Mouse (Mus musculus) midbrain, embryonic 10.5 days (tissue): Measurements from ENCODE around the gene Ppp1r13b. TPM values are rescaled to one million over a fixed set of nuclear protein-coding genes. Genes with fewer than 3 reads are reported as not detected.

Source experiments
- DNase-seq: peaks from one replicate; pipeline ENCODE4 v3.0.0-alpha.2; 2017; ENCODE audit warnings: low spot score
- H3K27ac ChIP-seq: fragments of 300-500 bp; sonication (generic); replicated peaks from 2 replicates; pipeline ENCODE4 v1.5.1; 2016; ENCODE audit warnings: mild to moderate bottlenecking
- H3K27me3 ChIP-seq: fragments of 300-500 bp; sonication (generic); 2 replicates; pipeline ENCODE4 v1.6.1; 2016; ENCODE audit warnings: low read depth, mild to moderate bottlenecking; ENCODE audit not compliant: poor library complexity, severe bottlenecking
- H3K36me3 ChIP-seq: fragments of 300-500 bp; sonication (generic); 2 replicates; pipeline ENCODE4 v1.6.1; 2016; ENCODE audit warnings: mild to moderate bottlenecking, moderate library complexity
- H3K4me1 ChIP-seq: fragments of 300-500 bp; sonication (generic); 2 replicates; pipeline ENCODE4 v1.6.1; 2016
- H3K4me3 ChIP-seq: fragments of 300-500 bp; sonication (generic); 2 replicates; pipeline ENCODE4 v1.5.1; 2016; ENCODE audit warnings: mild to moderate bottlenecking, moderate library complexity
- H3K9me3 ChIP-seq: fragments of 300-500 bp; sonication (generic); replicated peaks from 2 replicates; pipeline ENCODE4 v1.6.1; 2016; ENCODE audit warnings: mild to moderate bottlenecking
- WGBS: fragments of 180-500 bp; shearing (Covaris S2); methylation state at CpG from one replicate; pipeline ENCODE4 v1.1.7; 2016; 5-methylcytosine and 5-hydroxymethylcytosine counted together
- polyA plus RNA-seq: library from polyadenylated mRNA; unstranded; fragments of >200 nt; fragmentation: Nextera tagmentation; extraction: Ambion mirVana; gene quantifications from 2 replicates; pipeline ENCODE4 v1.2.1, GENCODE M21; 2016

Gene Ppp1r13b
- polyA plus RNA-seq, 1 experiment from 2014 or later: 3.5 TPM

DNA sequence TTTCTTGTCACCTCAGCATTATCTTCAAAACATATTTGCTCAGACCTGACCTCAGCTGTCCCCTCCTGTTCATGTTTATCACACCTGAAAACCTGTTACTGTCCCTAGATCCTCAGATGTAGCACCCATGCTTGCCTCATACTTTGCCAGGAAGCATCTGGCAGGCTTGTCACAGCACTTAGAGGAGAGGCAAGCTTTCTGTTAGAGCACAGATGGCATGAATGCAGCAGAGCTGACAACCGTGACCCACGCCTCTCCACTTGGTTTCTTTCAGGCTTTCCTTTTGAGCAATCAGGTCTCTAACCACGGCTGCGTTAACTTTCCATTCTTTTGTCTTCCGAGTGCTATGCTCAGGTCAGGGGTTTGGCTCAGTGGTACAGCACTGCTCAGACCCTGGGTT lies 78.5 kb downstream of the Ppp1r13b start:
- peaks cover 6% of the 10 kb centered on the region; the same call in 1 of the 2 replicates for H3K4me1 ChIP-seq
- 84% methylated on average over 5 of the region's 5 CpGs for WGBS
- DNase-seq: no peak

DNA sequence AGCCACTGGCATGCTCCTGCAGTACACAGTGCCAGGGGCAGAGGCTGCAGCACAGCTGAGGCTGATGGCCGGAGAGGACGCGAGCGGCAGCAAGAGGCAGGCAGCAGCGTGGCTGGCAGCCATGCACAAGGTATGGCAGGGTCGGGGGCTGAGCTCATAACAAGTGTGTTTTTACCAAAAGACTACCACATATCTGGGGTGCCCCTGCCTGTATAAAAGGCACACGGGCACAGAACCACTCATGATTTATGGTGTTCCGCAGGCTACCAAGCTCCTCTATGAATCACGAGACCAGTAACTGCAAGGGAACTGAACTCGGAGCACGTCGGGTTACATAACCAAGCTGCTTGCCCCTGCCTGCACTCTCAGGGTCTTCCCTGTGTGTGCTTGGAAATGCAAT lies 80.4 kb downstream of the Ppp1r13b start:
- Histone ChIP-seq H3K27me3 (no peaks in the 10 kb centered on the region), H3K4me1 (peaks cover 6% of the 10 kb centered on the region; the same call in 1 of the 2 replicates), H3K9me3 (no peaks in the 10 kb centered on the region), H3K36me3 (peaks cover 87% of the 10 kb centered on the region), H3K4me3 (no peak overlapping the region), H3K27ac (no peak overlapping the region)
- DNase-seq: no peak
- 93% methylated on average over 12 of the region's 12 CpGs for WGBS

More for the DNA sequence above, 78.5 kb downstream of the Ppp1r13b start:
- Histone ChIP-seq H3K36me3 (peaks cover 75% of the 10 kb centered on the region), H3K27ac (peak overlapping the region; percentile 57), H3K27me3 (no peaks in the 10 kb centered on the region), H3K4me3 (no peak overlapping the region), H3K9me3 (no peaks in the 10 kb centered on the region)

- Histone ChIP-seq H3K36me3 (peaks cover 64% of the 10 kb centered on the region), H3K27ac (no peak overlapping the region), H3K4me3 (no peak overlapping the region), H3K4me1 (peaks cover 24% of the 10 kb centered on the region), H3K9me3 (no peaks in the 10 kb centered on the region), H3K27me3 (no peaks in the 10 kb centered on the region)
- 78% methylated on average over 4 of the region's 4 CpGs for WGBS
- no peak for DNase-seq
These were observed 86.0 kb downstream of the Ppp1r13b start for GRCm38 (mm10) chr12:111821931-111822330.

- DNase-seq: no peak
- H3K9me3 ChIP-seq: no peaks in the 10 kb centered on the region
- H3K27me3 ChIP-seq: no peaks in the 10 kb centered on the region
- H3K4me3 ChIP-seq: no peak overlapping the region
- H3K36me3 ChIP-seq: peaks cover 52% of the 10 kb centered on the region
- H3K27ac ChIP-seq: no peak overlapping the region
- H3K4me1 ChIP-seq: peaks cover 36% of the 10 kb centered on the region
- 91% methylated on average over 7 of the region's 7 CpGs for whole genome bisulfite sequencing
These were observed 87.2 kb downstream of the Ppp1r13b start for GRCm38 (mm10) chr12:111820708-111821107.

DNA sequence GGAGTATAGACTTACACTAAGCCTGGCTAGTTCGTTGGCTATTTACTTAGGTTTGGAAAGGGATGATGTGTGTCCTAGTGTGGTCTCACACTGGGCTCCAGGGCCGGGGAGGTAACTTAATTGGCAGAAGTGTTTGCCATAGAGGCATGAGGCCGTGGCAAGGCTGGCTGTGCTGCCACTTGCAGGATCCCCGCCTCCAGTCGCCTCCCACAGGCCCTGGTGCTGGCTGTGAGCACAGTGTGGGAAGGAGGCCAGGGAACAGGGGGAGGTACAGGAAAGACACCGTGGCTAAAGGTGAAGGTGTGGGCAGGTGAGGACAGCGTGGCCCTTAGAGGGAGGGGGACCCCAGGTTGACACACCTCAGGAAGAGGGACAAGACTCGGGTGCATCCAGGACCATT lies 88.0 kb downstream of the Ppp1r13b start:
- H3K4me1 ChIP-seq: peaks cover 44% of the 10 kb centered on the region
- H3K4me3 ChIP-seq: no peak overlapping the region
- 86% methylated on average over 8 of the region's 8 CpGs for WGBS
- peaks cover 44% of the 10 kb centered on the region for H3K36me3 ChIP-seq
- H3K27ac ChIP-seq: no peak overlapping the region
- no peaks in the 10 kb centered on the region for H3K9me3 ChIP-seq
- no peaks in the 10 kb centered on the region for H3K27me3 ChIP-seq
- no peak for DNase-seq

DNA sequence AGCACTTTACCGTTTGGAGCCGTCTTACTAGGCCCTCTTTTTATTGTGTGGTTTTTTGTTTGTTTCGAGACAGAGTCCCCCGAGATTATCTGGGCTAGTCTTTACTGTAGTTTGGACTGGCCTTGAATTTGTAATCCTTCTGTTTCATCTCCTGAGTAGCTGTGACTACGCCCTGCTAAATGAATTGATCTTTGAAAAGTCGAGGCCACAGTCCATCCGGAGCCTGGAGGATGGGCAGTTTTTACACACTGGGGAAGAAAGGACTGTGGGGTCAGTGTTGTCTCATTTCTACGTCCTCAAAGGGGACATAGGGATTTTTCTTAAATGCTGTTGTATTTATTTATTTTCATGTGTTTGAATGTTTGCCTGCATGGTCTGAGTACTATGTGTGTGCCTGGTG lies 89.9 kb downstream of the Ppp1r13b start:
- no peak overlapping the region for H3K4me3 ChIP-seq
- H3K9me3 ChIP-seq: no peaks in the 10 kb centered on the region
- no peak for DNase-seq
- WGBS: 90% methylated on average over 8 of the region's 8 CpGs
- H3K27ac ChIP-seq: no peak overlapping the region
- peaks cover 25% of the 10 kb centered on the region for H3K36me3 ChIP-seq
- peaks cover 57% of the 10 kb centered on the region for H3K4me1 ChIP-seq
- no peaks in the 10 kb centered on the region for H3K27me3 ChIP-seq

DNA sequence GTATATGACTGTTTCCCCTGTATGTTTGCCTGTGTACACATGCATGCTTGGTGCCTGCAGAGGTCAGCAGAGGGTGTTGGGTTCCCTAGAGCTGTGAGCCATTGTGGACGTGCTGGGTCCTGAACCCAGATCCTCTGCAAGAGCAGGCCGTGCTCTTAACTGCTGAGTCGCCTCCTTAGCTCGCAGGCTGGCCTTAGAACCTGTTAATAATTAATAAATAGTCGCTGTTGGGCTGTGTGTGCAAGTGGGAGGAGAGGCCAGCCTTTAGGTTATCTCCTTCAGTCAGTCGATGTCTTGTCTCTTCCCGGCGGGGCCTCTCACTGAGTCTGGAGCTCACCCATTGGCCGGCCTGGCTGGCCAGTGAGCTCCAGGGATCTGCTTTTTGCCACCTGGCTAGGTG lies 90.9 kb downstream of the Ppp1r13b start:
- DNase-seq: no peak
- no peak overlapping the region for H3K4me3 ChIP-seq
- H3K27ac ChIP-seq: peak overlapping the region; percentile 28; the same call in 1 of the 2 replicates
- 79% methylated on average over 9 of the region's 9 CpGs for WGBS
- H3K36me3 ChIP-seq: peaks cover 20% of the 10 kb centered on the region
- H3K4me1 ChIP-seq: peaks cover 62% of the 10 kb centered on the region
- no peaks in the 10 kb centered on the region for H3K9me3 ChIP-seq
- H3K27me3 ChIP-seq: no peaks in the 10 kb centered on the region

DNA sequence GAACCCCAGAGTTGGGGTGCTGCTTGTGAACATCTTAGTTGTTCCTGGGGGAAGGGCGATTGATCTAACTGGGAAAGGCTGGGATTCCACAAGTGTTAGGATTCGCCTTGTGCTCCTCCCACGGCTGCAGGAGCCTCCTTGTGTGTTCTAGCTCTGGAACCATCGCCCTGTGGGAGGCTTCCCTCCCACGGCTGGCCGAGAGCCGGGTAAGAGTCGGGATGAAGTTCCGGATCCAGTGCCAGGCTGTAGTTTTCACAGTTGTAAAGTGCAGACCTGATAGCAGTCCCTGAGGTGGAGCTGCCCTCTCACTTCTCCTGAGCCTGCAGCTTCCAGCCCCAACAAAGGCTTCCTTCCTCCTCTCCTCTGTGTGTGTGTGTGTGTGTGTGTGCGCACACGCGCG lies 91.4 kb downstream of the Ppp1r13b start:
- Histone ChIP-seq H3K9me3 (no peaks in the 10 kb centered on the region), H3K27me3 (no peaks in the 10 kb centered on the region), H3K27ac (peak overlapping the region; percentile 52; the same call in 1 of the 2 replicates), H3K36me3 (peaks cover 20% of the 10 kb centered on the region), H3K4me1 (peaks cover 58% of the 10 kb centered on the region), H3K4me3 (no peak overlapping the region; the same call in 1 of the 2 replicates)
- 67% methylated on average over 13 of the region's 13 CpGs for WGBS
- no peak for DNase-seq

DNA sequence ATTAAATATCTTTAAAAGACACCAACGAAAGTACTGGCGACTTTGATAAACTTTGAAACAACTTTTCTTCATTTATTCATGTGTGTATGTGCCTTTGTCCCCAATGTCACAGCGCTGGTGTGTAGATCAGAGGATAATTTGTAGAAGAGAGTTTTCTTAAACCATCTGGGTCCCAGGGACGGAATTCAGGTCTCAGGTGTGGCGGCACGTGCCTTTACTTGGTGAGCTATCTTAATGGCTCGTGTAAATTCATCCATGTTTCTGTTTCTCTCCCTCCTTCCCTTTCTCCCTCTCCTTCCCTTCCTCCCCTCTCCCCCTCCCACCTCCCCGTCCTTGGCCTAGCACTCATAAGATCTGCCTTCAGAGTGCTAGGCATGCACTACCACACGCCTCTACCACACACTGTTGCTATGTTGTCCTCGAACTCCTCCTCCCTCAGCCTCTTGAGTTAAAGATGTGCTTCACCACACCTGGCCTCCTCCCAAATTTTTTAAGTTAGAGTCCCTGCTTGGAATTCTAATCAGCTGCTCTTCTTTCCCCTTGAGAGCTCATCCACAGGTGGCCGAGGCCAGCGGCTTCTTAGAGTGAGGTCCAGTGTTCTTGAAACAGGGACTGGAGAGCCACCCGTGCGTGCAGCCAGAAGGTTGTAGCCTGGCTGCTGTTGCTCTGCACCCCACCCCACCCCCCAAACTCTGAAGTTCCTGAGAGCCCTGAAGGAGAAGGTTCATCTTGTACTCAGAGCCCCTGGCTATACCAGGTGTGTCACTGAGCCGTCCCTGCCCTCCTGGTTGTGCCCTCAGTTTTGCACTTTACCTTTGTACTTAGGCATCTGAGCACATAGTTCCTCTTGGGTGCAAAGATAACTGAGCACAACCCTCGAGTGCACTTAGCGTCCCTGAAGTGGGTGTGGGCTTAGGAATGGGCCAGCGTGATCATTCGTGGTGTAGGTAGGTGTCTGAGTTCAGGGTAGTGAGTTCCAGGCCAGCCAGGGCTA lies 92.8 kb downstream of the Ppp1r13b start:
- peak overlapping the region; percentile 94 for H3K27ac ChIP-seq
- peaks cover 22% of the 10 kb centered on the region for H3K36me3 ChIP-seq
- no peaks in the 10 kb centered on the region for H3K9me3 ChIP-seq
- WGBS: 34% methylated on average over 19 of the region's 19 CpGs
- H3K4me1 ChIP-seq: peaks cover 58% of the 10 kb centered on the region
- peak overlapping the region; percentile 87 for H3K4me3 ChIP-seq
- no peak for DNase-seq
- no peaks in the 10 kb centered on the region for H3K27me3 ChIP-seq

DNA sequence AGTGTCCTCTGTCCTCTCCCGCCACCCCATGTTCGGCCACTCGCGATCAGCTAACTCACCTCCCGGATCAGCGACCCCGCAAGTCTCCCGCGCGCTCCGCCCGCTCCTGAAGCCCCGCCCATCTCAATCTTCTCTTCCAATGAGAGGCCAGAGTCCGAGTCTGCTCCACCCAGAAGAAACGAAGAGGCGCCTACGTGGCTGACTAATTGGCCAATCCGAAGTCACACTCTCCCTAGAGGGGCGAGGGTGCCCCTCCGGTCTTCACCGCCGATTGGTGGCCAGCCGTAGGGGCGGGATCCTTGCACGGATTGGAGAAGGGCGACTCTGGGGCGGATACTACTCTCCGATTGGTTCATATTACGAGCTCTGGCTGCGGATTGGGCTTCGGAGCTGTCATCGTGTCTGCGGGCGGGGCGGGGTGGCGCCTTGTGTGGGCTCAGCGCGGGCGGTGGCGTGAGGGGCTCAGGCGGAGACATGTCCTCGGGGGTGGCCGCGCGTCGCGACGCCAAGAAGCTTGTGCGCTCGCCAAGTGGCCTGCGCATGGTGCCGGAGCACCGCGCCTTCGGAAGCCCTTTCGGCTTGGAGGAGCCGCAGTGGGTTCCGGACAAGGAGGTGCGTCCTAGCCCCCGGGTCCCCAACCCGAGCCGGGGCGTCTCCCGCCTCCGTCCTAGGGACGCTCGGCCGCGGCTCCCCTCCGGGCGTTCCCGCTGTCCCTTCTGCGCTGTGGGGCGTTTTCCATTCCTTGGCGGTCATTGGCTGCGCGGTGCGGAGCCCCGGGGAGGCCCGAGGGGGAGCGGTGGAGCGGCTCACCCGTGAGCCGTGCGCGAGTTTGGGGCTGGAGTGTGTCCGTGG lies 93.9 kb downstream of the Ppp1r13b start, which contains the start of the genes Xrcc3 and Zfyve21:
Xrcc3 (minus strand) TSS at position 108 of the 852 bp plus-strand sequence.
Zfyve21 (plus strand) TSS at position 405 of the 852 bp plus-strand sequence.
- Histone ChIP-seq H3K4me1 (peaks cover 67% of the 10 kb centered on the region), H3K27me3 (no peaks in the 10 kb centered on the region), H3K36me3 (peaks cover 28% of the 10 kb centered on the region), H3K9me3 (no peaks in the 10 kb centered on the region), H3K4me3 (peak within 1 kb of the TSS; percentile 87), H3K27ac (peak within 1 kb of the TSS; percentile 94)
- under 1% methylated on average over 87 of the region's 87 CpGs for WGBS
- peak; percentile 99 for DNase-seq

DNA sequence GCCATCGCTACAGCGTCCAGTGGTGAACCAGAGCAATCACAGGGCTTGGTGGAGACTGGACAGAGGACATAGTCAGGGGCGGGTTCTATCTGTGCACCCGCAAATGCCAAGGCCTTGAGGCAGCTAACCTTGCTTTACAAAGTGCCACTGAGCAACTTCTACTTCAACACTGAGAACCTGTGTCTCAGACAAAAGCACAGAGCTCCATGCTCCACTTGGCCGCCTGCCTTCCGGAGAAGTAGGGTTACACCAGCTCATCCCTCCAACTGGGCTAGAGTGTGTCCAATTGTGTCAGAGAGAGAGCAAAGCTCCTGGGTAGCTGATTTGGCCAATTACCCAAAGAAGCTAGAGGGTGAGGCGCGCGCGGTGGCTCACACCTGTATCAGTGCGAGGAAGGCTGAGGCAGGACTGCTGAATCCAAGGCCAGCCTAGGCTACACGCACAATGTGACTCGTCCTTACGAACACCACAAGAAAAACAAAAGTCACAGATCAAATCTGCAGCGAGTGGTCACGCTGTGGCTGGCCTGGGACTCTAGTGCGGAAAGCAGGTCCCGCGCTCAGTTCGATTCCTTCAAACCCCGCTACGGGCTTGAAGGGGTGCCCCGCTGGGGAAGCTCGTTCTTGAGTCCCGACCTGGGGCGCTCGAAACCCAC lies 94.7 kb downstream of the Ppp1r13b start:
- Histone ChIP-seq H3K27me3 (no peaks in the 10 kb centered on the region), H3K36me3 (peaks cover 35% of the 10 kb centered on the region), H3K27ac (peak overlapping the region; percentile 87), H3K4me1 (peaks cover 60% of the 10 kb centered on the region), H3K4me3 (peak overlapping the region; percentile 87), H3K9me3 (no peaks in the 10 kb centered on the region)
- WGBS: 5% methylated on average over 27 of the region's 27 CpGs
- DNase-seq: no peak

- Histone ChIP-seq H3K4me1 (peaks cover 59% of the 10 kb centered on the region), H3K36me3 (peaks cover 40% of the 10 kb centered on the region), H3K27ac (0 out of 2 replicates have a peak overlapping the region, but pooled peaks have one; percentile 87), H3K4me3 (peak overlapping the region; percentile 87), H3K27me3 (no peaks in the 10 kb centered on the region), H3K9me3 (no peaks in the 10 kb centered on the region)
- DNase-seq: no peak
- 81% methylated on average over 12 of the region's 12 CpGs for WGBS
These were observed 95.3 kb downstream of the Ppp1r13b start for GRCm38 (mm10) chr12:111812611-111813010.
